Mouse (Mus musculus): ENCODE measurements around the gene Olfr749.
"Not testable (repeated sequence)": the region's sequence is repeated elsewhere in the genome, so short reads cannot be mapped to it uniquely, and the experiment has no call there.

Gene Olfr749

GRCm38 (mm10) chr14:50744994-50745393 is at the start of gene Olfr749:
TSS of gene Olfr749 (minus strand) at chr14:50745094.
- no peak for DNase-seq (ENCODE audit: low spot score in 2 of 2)

GRCm38 (mm10) chr14:50788157-50788556 is 43.3 kb upstream of the Olfr749 start:
- no peak for DNase-seq (ENCODE audit: low spot score in 2 of 2)

GRCm38 (mm10) chr14:50785251-50785637 is 40.4 kb upstream of the Olfr749 start, which contains the start of gene Ttc5:
TSS of gene Ttc5 (minus strand) at chr14:50785519.
- DNase-seq (ENCODE audit: low spot score in 2 of 2): peak; percentile 89 to 90

- no peak for DNase-seq (ENCODE audit: low spot score in 2 of 2)
Measured at GRCm38 (mm10) chr14:50784391-50785250, 39.7 kb upstream of the Olfr749 start.

- no peak for DNase-seq (ENCODE audit: low spot score in 2 of 2)
Measured at GRCm38 (mm10) chr14:50782166-50782565, 37.3 kb upstream of the Olfr749 start.

- DNase-seq (ENCODE audit: low spot score in 2 of 2): no peak
Measured at GRCm38 (mm10) chr14:50771342-50771741, 26.4 kb upstream of the Olfr749 start.

- no peak for DNase-seq (ENCODE audit: low spot score in 2 of 2)
Measured at GRCm38 (mm10) chr14:50765736-50766135, 20.8 kb upstream of the Olfr749 start.

- DNase-seq (ENCODE audit: low spot score in 2 of 2): no peak
Measured at GRCm38 (mm10) chr14:50758416-50759085, 13.7 kb upstream of the Olfr749 start.

GRCm38 (mm10) chr14:50741584-50741983 is 3.3 kb downstream of the Olfr749 start:
- no peak for DNase-seq (ENCODE audit: low spot score in 2 of 2)

- no peak for DNase-seq (ENCODE audit: low spot score in 2 of 2)
Measured at GRCm38 (mm10) chr14:50740334-50740733, 4.6 kb downstream of the Olfr749 start.

GRCm38 (mm10) chr14:50722371-50722770 is 22.5 kb downstream of the Olfr749 start:
- not testable (repeated sequence) for DNase-seq (ENCODE audit: low spot score in 2 of 2)

GRCm38 (mm10) chr14:50719875-50720274 is 25.0 kb downstream of the Olfr749 start:
- not testable (repeated sequence) for DNase-seq (ENCODE audit: low spot score in 2 of 2)

- no peak for DNase-seq (ENCODE audit: low spot score in 2 of 2)
Measured at GRCm38 (mm10) chr14:50707073-50707472, 37.8 kb downstream of the Olfr749 start, which contains the start of gene Olfr748. TSS of gene Olfr748 (plus strand) at chr14:50707373.

- DNase-seq (ENCODE audit: low spot score in 2 of 2): no peak
Measured at GRCm38 (mm10) chr14:50693106-50693505, 51.8 kb downstream of the Olfr749 start, which contains the start of gene Olfr747. TSS of gene Olfr747 (minus strand) at chr14:50693206.

Data from urinary bladder, postnatal 36 days (tissue).